Mouse (Mus musculus) midbrain, embryonic 14.5 days (tissue): ENCODE data around the gene Bcas3. TPM values are rescaled to one million over a fixed set of nuclear protein-coding genes. Genes with fewer than 3 reads are reported as not detected.

Source experiments
- ATAC-seq: fragments of 200-750 bp; cut with Nextera tagmentation; 2 replicates; pipeline ENCODE4 v1.8.0; 2017; ENCODE audit warnings: moderate number of reproducible peaks, moderate library complexity; ENCODE audit not compliant: low FRiP score, low TSS enrichment
- DNase-seq: peaks from one replicate; pipeline ENCODE4 v3.0.0-alpha.2; 2015
- H3K27ac ChIP-seq: fragments of 300-500 bp; sonication (generic); replicated peaks from 2 replicates; pipeline ENCODE4 v1.5.1; 2014; ENCODE audit warnings: mild to moderate bottlenecking, low read depth, low read length, moderate library complexity
- H3K27me3 ChIP-seq: fragments of 300-500 bp; sonication (generic); 2 replicates; pipeline ENCODE4 v1.6.1; 2014; ENCODE audit warnings: low read length, control low read depth, mixed read lengths; ENCODE audit not compliant: control insufficient read depth, insufficient read depth
- H3K36me3 ChIP-seq: fragments of 300-500 bp; sonication (generic); 2 replicates; pipeline ENCODE4 v1.6.1; 2014; ENCODE audit warnings: low read length, control low read depth; ENCODE audit not compliant: control insufficient read depth, insufficient read depth
- H3K4me1 ChIP-seq: fragments of 300-500 bp; sonication (generic); 2 replicates; pipeline ENCODE4 v1.6.1; 2014; ENCODE audit warnings: mild to moderate bottlenecking, antibody characterized with exemption, low read length, control low read depth; ENCODE audit not compliant: control insufficient read depth, insufficient read depth
- H3K4me2 ChIP-seq: fragments of 300-500 bp; sonication (generic); 2 replicates; pipeline ENCODE4 v1.6.1; 2014; ENCODE audit warnings: mild to moderate bottlenecking, low read length, moderate library complexity
- H3K4me3 ChIP-seq: fragments of 300-500 bp; sonication (generic); replicated peaks from 2 replicates; pipeline ENCODE4 v1.5.1; 2014; ENCODE audit warnings: low read depth, low read length
- H3K9ac ChIP-seq: fragments of 300-500 bp; sonication (generic); replicated peaks from 2 replicates; pipeline ENCODE4 v1.6.1; 2014; ENCODE audit warnings: mild to moderate bottlenecking, low read length, moderate library complexity
- H3K9me3 ChIP-seq: fragments of 300-500 bp; sonication (generic); 2 replicates; pipeline ENCODE4 v1.6.1; 2016; ENCODE audit warnings: low read length, control low read depth, mixed read lengths; ENCODE audit not compliant: control insufficient read depth
- WGBS: fragments of 180-500 bp; shearing (Covaris S2); extraction: QIAGEN DNeasy Blood & Tissue Kit; methylation state at CpG from one replicate; pipeline ENCODE4 v1.1.7; 2014; 5-methylcytosine and 5-hydroxymethylcytosine counted together
- polyA plus RNA-seq: library from polyadenylated mRNA; unstranded; fragments of >200 nt; fragmentation: Nextera tagmentation; extraction: Ambion mirVana; gene quantifications from 2 replicates; pipeline ENCODE4 v1.2.1, GENCODE M21; 2014

Gene Bcas3
- polyA plus RNA-seq, 1 experiment from 2014 or later = 33.4 TPM

DNA sequence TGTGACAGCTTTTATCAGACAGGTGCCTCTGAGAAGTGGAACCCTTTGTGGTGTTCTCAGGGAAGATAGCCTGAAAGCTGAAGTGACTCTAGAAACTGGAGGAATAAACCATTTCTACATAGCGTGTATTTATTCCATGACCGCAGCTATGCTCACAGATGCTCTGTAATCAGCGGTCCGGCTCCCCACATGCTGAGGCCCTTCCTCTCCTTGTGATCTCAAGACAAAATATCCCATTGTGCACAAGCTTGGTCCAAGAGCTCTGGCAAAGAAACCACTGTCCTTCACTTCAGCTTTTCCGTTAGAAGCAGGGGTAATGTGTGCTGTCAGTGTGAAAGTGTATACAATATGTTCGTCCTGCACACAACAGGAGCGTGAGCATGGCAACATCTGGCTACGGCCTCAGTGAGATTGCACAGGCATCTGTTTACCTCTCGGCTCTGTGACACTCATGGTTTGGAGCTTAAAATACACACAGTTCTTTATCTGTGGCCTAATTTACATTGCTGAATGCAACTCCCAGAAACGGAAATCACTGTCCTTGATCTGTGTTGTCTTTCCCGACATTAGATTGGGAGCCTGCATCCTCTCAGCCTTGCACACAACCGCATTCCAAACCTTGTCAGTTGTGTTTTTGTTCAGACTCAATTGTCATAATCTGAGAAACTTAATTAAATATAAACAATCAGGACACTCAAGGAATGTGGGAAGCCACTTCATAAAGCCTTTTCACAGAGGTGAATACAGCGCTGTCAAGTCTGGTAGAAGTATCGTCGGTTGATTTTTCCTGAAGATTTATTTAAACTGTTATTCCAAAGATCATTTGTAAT, 225.1 kb downstream of the Bcas3 start:
- H3K27ac ChIP-seq = no peak overlapping the region

GRCm38 (mm10) chr11:85584086-85584485, 231.1 kb downstream of the Bcas3 start:
- H3K9me3 ChIP-seq = no peaks in the 10 kb centered on the region
- H3K4me3 ChIP-seq = no peak overlapping the region
- H3K4me2 ChIP-seq = no peak overlapping the region
- H3K36me3 ChIP-seq = no peaks in the 10 kb centered on the region
- no peaks in the 10 kb centered on the region for H3K27me3 ChIP-seq
- no peaks in the 10 kb centered on the region for H3K4me1 ChIP-seq
- ATAC-seq (no peak), DNase-seq (peak; percentile 11)
- no peak overlapping the region for H3K9ac ChIP-seq
- 68% methylated on average over 8 of the region's 8 CpGs for WGBS
- H3K27ac ChIP-seq = no peak overlapping the region

More for the DNA sequence above, 225.1 kb downstream of the Bcas3 start:
- Histone ChIP-seq H3K9ac (no peak overlapping the region), H3K36me3 (no peaks in the 10 kb centered on the region), H3K27me3 (no peaks in the 10 kb centered on the region), H3K4me2 (no peak overlapping the region), H3K4me3 (no peak overlapping the region), H3K9me3 (no peaks in the 10 kb centered on the region), H3K4me1 (peaks cover 8% of the 10 kb centered on the region)
- DNase-seq = peak; percentile 25
- 59% methylated on average over 15 of the region's 15 CpGs for WGBS
- no peak for ATAC-seq

DNA sequence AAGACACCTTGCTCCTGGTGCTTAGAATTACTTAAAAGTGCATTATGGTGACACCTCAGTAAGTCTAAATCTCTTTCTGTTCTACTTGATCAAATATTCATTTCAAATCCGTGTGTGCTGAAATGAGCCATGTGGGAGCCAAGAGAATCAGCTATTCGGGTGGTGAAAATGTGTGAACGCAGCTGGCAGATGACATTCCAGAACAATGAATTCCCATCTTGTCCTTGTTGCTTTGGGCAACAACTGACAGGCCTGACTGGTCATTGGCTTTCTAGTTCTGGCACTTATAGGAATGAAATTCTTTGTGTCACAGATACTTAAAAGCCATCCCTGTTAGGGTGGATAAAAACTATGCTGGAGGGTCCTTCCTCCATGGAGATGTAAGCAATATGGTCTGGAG, 240.7 kb downstream of the Bcas3 start:
- 57% methylated on average over 3 of the region's 3 CpGs for WGBS
- H3K9me3 ChIP-seq = no peaks in the 10 kb centered on the region
- no peak overlapping the region for H3K27ac ChIP-seq
- DNase-seq (no peak), ATAC-seq (no peak)
- no peaks in the 10 kb centered on the region for H3K27me3 ChIP-seq
- H3K4me1 ChIP-seq = no peaks in the 10 kb centered on the region
- no peak overlapping the region for H3K4me3 ChIP-seq
- H3K4me2 ChIP-seq = no peak overlapping the region
- no peak overlapping the region for H3K9ac ChIP-seq
- H3K36me3 ChIP-seq = no peaks in the 10 kb centered on the region

DNA sequence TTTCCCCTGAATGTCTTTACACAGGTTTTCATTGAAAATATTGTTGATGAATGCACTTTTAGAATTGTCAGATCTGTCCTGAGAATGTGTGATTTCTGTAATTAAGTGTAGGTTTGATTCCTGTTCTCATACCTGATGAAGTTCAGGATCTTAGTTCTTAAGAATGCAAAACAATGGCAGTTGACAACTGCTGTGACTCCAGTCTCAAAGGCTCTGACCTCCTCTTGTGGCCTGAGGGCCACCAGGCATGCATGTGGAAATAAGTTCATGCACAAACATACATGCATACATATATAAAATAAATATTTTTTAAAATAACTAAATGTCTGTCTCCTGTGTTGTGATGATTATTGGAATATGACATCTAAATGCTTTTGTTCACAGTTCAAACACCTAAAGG, 246.3 kb downstream of the Bcas3 start:
- Histone ChIP-seq H3K4me2 (no peak overlapping the region), H3K9ac (no peak overlapping the region), H3K9me3 (no peaks in the 10 kb centered on the region), H3K27ac (no peak overlapping the region), H3K4me3 (no peak overlapping the region), H3K36me3 (no peaks in the 10 kb centered on the region), H3K4me1 (no peaks in the 10 kb centered on the region), H3K27me3 (no peaks in the 10 kb centered on the region)
- DNase-seq (no peak), ATAC-seq (no peak)

- Histone ChIP-seq H3K4me2 (no peak overlapping the region), H3K9me3 (no peaks in the 10 kb centered on the region), H3K4me3 (no peak overlapping the region), H3K36me3 (no peaks in the 10 kb centered on the region), H3K27ac (no peak overlapping the region), H3K9ac (no peak overlapping the region), H3K27me3 (no peaks in the 10 kb centered on the region), H3K4me1 (no peaks in the 10 kb centered on the region)
- no peak for DNase-seq
- 97% methylated on average over 3 of the region's 3 CpGs for WGBS
- ATAC-seq = no peak
These were observed 250.8 kb downstream of the Bcas3 start for GRCm38 (mm10) chr11:85603546-85604322.

DNA sequence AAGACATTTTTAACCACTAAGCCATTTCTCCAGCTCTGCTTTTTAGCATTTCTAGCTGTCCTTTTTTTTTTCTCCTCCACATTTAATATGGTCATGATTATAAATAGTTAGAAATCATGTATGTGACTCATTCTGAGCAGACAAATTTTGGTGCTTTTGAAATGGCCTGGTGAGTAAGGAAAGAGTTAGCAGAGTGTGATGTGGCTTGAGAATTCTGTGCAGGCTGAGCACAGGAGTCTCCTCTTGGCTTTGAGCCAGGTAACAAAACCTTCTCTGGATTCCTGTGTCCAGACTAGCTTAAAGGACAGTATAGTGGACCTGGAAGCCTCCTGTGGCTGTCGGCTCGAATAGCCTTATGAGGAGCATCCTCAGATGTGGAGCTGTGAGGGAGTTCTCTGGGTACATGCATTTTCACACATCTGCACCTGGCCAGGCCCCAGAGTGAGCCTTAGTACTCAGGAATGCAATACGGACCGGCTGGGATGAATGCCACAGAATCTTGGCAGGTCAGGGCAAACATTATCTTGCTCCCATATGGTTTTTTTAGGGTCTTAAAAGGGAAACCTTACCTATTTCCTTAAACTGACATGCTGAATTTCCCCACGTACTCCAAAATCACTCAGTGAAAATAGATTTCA, 256.5 kb downstream of the Bcas3 start:
- WGBS = 90% methylated on average over 5 of the region's 5 CpGs
- H3K4me1 ChIP-seq = no peaks in the 10 kb centered on the region
- H3K36me3 ChIP-seq = no peaks in the 10 kb centered on the region
- no peaks in the 10 kb centered on the region for H3K9me3 ChIP-seq
- no peak overlapping the region for H3K4me3 ChIP-seq
- no peak for DNase-seq
- no peak overlapping the region for H3K9ac ChIP-seq
- H3K4me2 ChIP-seq = no peak overlapping the region
- no peak overlapping the region for H3K27ac ChIP-seq
- H3K27me3 ChIP-seq = no peaks in the 10 kb centered on the region
- ATAC-seq = no peak

GRCm38 (mm10) chr11:85613035-85613434, 260.1 kb downstream of the Bcas3 start:
- WGBS = 81% methylated on average over 5 of the region's 5 CpGs
- Histone ChIP-seq H3K4me1 (no peaks in the 10 kb centered on the region), H3K4me3 (no peak overlapping the region), H3K9ac (no peak overlapping the region), H3K27ac (no peak overlapping the region), H3K9me3 (no peaks in the 10 kb centered on the region), H3K36me3 (no peaks in the 10 kb centered on the region), H3K27me3 (no peaks in the 10 kb centered on the region), H3K4me2 (no peak overlapping the region)
- DNase-seq (no peak), ATAC-seq (no peak)

DNA sequence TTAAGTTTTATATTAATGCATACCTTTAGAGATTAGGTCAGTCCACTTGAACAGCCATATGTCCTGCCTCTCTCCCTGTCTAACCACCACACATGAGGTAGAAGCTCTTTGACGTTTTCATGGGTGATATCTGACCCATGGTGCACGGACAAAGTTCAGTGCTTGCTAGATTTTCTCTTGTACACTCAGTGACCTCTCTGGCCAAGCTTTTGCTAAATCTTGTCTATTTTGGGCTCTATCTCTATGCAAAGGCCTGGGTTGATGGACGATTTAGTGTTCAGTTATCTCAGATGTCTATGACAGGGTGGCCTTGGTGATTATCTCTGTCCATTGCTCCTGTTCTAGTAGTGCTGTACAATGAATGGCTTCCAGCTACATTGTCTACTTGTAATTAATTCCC, 260.6 kb downstream of the Bcas3 start:
- 85% methylated on average over 3 of the region's 3 CpGs for WGBS
- H3K4me3 ChIP-seq = no peak overlapping the region
- H3K27ac ChIP-seq = no peak overlapping the region
- no peaks in the 10 kb centered on the region for H3K4me1 ChIP-seq
- no peaks in the 10 kb centered on the region for H3K9me3 ChIP-seq
- H3K9ac ChIP-seq = no peak overlapping the region
- no peak overlapping the region for H3K4me2 ChIP-seq
- no peaks in the 10 kb centered on the region for H3K36me3 ChIP-seq
- ATAC-seq (no peak), DNase-seq (no peak)
- no peaks in the 10 kb centered on the region for H3K27me3 ChIP-seq
